Mouse (Mus musculus) cerebellum, postnatal 14 days (tissue): ENCODE results near the gene Mxi1.
"Not testable (repeated sequence)": the region's sequence is repeated elsewhere in the genome, so short reads cannot be mapped to it uniquely, and the experiment has no call there.

ENCODE experiments used
- DNase-seq, 2 experiments: peaks; one replicate each; pipeline ENCODE4 v3.0.0; 2021; ENCODE audit warnings: mixed read lengths in 2 of 2

Gene Mxi1

GRCm38 (mm10) chr19:53366881-53367280, 56.6 kb downstream of the Mxi1 start:
- DNase-seq, result no peak

GRCm38 (mm10) chr19:53369469-53370043, 59.2 kb downstream of the Mxi1 start:
- peak; percentile 93 to 95 for DNase-seq

- no peak for DNase-seq
Observed at GRCm38 (mm10) chr19:53370233-53370632, 59.9 kb downstream of the Mxi1 start.

GRCm38 (mm10) chr19:53371666-53372065, 61.3 kb downstream of the Mxi1 start, which contains the start of gene Gm10197:
Gm10197 (minus strand) TSS chr19:53371766.
- DNase-seq, result no peak

- no peak for DNase-seq
Observed at GRCm38 (mm10) chr19:53373570-53373969, 63.3 kb downstream of the Mxi1 start.

GRCm38 (mm10) chr19:53375299-53375698, 65.0 kb downstream of the Mxi1 start:
- no peak for DNase-seq

GRCm38 (mm10) chr19:53375816-53376215, 65.5 kb downstream of the Mxi1 start:
- no peak for DNase-seq

GRCm38 (mm10) chr19:53377652-53378051, 67.3 kb downstream of the Mxi1 start:
- no peak for DNase-seq

GRCm38 (mm10) chr19:53378421-53378820, 68.1 kb downstream of the Mxi1 start:
- no peak for DNase-seq

- DNase-seq, result no peak
Observed at GRCm38 (mm10) chr19:53383336-53383735, 73.0 kb downstream of the Mxi1 start.

- DNase-seq, result no peak
Observed at GRCm38 (mm10) chr19:53389417-53389816, 79.1 kb downstream of the Mxi1 start.

GRCm38 (mm10) chr19:53389851-53390431, 79.6 kb downstream of the Mxi1 start:
- no peak for DNase-seq

GRCm38 (mm10) chr19:53390495-53391007, 80.2 kb downstream of the Mxi1 start, which contains the start of gene Smndc1:
Smndc1 (minus strand) TSS chr19:53390578.
- peak; percentile 99 for DNase-seq

- peak in 1 of 2 experiments; percentile 31 for DNase-seq
Observed at GRCm38 (mm10) chr19:53391386-53391785, 81.1 kb downstream of the Mxi1 start.

GRCm38 (mm10) chr19:53391787-53392186, 81.5 kb downstream of the Mxi1 start:
- DNase-seq, result peak in 1 of 2 experiments; percentile 34

GRCm38 (mm10) chr19:53392781-53393343, 82.5 kb downstream of the Mxi1 start:
- no peak for DNase-seq

- no peak for DNase-seq
Observed at GRCm38 (mm10) chr19:53393646-53394045, 83.3 kb downstream of the Mxi1 start.

- peak; percentile 76 to 79 for DNase-seq
Observed at GRCm38 (mm10) chr19:53394552-53394951, 84.2 kb downstream of the Mxi1 start.

GRCm38 (mm10) chr19:53394956-53395355, 84.6 kb downstream of the Mxi1 start:
- peak in 1 of 2 experiments; percentile 37 for DNase-seq

GRCm38 (mm10) chr19:53395805-53396204, 85.5 kb downstream of the Mxi1 start:
- not testable (repeated sequence) for DNase-seq

GRCm38 (mm10) chr19:53397451-53398233, 87.3 kb downstream of the Mxi1 start:
- no peak for DNase-seq

- no peak for DNase-seq
Observed at GRCm38 (mm10) chr19:53399213-53399612, 88.9 kb downstream of the Mxi1 start.
